Mouse (Mus musculus): ENCODE results near the gene Lix1l.

DNA sequence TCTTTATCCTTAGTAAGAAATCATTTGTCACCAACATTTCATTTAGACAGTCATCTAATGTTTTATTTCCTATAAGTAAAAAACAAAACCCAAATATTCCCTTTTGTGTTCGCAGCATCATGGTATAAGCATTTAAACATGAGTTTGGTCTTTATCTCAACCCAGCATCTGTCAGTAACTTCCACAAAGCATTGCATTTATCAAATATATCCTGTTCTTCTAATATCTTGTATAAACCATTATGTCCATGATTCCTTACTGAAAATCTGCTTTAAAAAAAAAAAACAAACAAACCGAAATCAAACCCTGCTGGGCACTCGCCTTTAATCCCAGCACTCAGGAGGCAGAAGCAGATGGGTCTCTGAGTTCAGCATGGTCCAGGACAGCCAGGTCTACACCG lies 5.7 kb downstream of the Lix1l start:
- TF ChIP-seq CTCF (IDR thresholded peaks at IDR 0.05; ENCODE audit: control insufficient read depth, insufficient read depth, insufficient read length): no peak
- TF ChIP-seq MAX (IDR thresholded peaks at IDR 0.05): no peak
- TF ChIP-seq USF1 (IDR thresholded peaks at IDR 0.05; ENCODE audit: low read depth): no peak
- no peak for TF ChIP-seq CEBPB (IDR thresholded peaks at IDR 0.05; ENCODE audit: low read depth)
- no peak for TF ChIP-seq MYOG (IDR thresholded peaks at IDR 0.05; ENCODE audit: control insufficient read depth, extremely low read depth, insufficient read length)
